Mouse (Mus musculus) R1 (cell line): ENCODE results near the gene Ispd.

Experiments used
- DNase-seq: peaks from one replicate; pipeline ENCODE4 v3.0.0-alpha.2; 2018; ENCODE audit warnings: low read depth, low spot score

The Ispd gene

DNA sequence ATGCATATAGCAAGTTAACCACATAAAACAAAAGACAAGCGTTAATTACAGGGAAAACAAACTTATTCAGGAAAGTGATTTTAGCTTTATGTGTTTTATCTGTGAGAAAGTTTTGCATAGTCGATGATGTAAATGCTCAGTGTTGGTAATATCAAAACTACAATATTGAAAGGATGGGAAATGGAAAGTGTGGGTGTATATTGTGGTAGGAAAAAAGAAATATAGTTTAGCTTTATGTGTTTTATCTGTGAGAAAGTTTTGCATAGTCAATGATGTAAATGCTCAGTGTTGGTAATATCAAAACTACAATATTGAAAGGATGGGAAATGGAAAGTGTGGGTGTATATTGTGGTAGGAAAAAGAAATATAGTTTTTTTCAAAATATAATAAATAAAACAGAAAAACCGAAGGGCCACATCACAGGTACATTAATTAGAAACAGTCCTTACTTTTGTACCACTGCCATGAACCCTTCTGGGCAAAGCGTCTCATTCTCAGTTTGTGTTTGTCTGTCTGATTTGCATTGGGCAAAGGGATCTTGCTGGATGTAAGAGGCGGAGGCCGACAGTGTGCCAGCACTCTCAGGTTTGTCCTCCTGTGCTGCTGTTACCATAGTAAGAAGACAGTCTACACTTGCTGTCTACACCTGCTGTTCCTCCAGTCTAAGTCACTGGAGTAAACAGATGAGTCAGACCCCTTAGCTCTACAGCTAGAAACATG is 87.2 kb downstream of the Ispd start:
- no peak for DNase-seq

DNA sequence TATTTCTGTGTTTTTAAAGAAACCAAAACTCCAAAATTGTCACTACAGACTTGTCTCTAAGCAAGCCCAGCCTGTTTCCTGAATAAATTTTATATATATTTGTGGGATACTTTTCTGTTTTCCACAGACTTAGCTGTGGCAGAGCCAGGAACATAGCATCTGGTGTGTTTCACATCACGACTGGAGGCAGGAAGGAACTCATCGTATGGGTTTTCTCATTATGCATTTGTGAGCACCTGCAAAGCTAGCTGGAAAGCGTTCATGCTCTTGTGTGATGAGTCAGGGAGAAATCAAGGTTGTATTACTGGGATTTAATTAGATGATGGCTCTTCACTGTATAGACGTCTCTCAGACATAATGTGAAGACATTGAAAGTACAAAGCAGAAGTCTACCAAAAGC is 90.2 kb downstream of the Ispd start:
- DNase-seq, result no peak

GRCm38 (mm10) chr12:36474171-36474570 is 92.9 kb downstream of the Ispd start:
- DNase-seq, result no peak

GRCm38 (mm10) chr12:36475269-36475668 is 94.0 kb downstream of the Ispd start:
- no peak for DNase-seq

GRCm38 (mm10) chr12:36476476-36476875 is 95.2 kb downstream of the Ispd start:
- peak; percentile 40 for DNase-seq

GRCm38 (mm10) chr12:36477501-36477900 is 96.3 kb downstream of the Ispd start:
- DNase-seq, result no peak

GRCm38 (mm10) chr12:36477926-36478325 is 96.7 kb downstream of the Ispd start:
- DNase-seq, result no peak

DNA sequence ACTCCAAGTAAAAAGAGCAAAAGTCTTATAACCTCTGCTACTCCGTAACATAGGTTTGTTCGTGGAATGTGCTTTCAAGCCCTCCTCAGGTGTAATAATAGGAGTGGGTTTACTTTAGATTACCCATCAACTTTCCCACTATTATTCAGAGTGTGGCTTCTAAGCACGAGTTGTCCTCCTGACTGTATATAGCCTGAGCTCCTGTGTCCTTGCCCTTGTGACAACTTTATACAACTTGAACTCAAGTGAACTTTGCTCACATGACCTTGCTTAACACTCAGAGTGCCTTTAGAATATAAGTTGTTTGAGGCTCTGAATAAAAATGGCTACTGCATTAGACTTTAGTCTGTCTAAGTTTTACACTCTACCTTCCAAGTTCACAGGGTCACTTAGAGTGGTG is 100.5 kb downstream of the Ispd start:
- DNase-seq, result peak; percentile 9

GRCm38 (mm10) chr12:36483346-36483745 is 102.1 kb downstream of the Ispd start:
- DNase-seq, result no peak

- DNase-seq, result no peak
These were observed 116.3 kb downstream of the Ispd start for GRCm38 (mm10) chr12:36497565-36497964.

DNA sequence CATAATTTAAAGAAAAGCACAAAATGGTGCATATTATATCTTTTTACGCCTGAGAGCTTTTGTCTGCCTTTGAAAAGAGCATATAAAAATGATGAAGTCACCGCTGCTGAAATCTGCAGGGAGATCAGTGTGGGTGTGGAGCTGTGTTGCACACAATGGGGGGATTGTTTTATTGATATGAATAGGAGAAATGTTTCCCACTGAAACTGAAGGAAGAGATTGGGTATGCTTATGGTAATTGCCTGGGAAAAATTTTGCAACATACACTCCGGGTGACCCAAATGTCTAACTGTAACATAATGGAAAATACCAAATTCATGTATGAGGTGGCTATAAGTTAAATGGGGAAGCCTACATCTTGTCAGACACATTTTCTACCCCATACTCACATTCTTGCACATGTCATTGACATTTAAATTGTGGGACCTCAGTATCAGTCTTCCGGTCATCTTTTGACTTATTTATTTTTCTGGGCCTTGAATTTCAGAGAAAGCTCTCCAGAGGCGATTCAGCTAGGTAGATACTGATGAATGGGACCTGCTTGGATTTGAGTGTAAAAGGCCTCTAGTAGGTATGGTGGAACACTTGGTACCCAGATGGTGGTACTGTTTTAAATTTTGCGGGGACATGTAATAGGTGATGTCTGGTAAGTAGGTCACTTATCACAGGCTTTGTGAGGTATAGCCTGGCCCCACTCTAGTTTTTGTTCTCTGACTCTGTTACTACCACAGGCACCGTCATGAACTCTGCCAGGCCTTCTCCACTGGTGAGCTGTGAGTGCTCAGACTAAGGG is 126.1 kb downstream of the Ispd start:
- DNase-seq, result no peak

GRCm38 (mm10) chr12:36509954-36510642 is 128.8 kb downstream of the Ispd start:
- no peak for DNase-seq

- no peak for DNase-seq
These were observed 140.5 kb downstream of the Ispd start for GRCm38 (mm10) chr12:36521774-36522173.

- DNase-seq, result no peak
These were observed 142.3 kb downstream of the Ispd start for GRCm38 (mm10) chr12:36523515-36523914.

- no peak for DNase-seq
These were observed 149.7 kb downstream of the Ispd start for GRCm38 (mm10) chr12:36530920-36531319.

GRCm38 (mm10) chr12:36531421-36532072 is 150.3 kb downstream of the Ispd start:
- no peak for DNase-seq

- no peak for DNase-seq
These were observed 151.3 kb downstream of the Ispd start for GRCm38 (mm10) chr12:36532525-36532924.

GRCm38 (mm10) chr12:36533160-36533900 is 152.1 kb downstream of the Ispd start:
- DNase-seq, result no peak

DNA sequence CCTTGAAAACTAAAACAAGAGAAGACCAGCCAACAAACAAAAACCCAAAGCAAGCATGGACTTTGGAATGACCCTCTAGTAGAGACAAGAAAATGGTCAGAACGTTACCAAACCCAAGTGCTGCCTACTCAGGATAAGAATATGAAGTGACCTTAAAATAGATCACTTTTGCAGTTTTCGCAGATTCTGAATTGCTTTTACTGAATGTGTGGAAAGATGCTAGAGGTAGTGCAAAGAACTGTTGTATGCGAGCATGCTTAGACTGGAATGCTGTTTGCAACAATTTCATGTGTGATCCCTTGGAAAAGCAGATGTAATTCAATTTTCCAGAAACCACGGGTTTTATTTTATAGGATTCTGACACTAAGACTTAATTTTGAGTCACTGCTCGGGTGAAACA is 153.3 kb downstream of the Ispd start:
- no peak for DNase-seq

DNA sequence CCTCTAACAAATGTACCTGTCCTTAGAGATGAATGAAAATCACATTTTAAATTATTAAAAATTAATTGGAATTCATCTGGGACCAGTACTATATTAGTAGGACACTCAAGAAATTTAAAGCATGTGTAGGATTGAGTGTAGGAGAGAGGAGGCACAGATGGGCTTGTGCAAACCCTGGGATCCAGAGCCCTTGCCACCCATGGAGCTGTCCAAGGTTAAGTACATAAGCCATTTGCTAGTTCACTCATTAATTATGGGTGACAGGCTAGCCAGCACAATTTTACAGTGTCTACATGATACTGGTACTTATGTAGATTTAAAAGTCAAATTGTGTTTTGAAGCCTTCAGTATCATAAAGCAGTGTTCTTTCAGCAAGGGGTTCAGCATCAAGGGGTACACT is 164.1 kb downstream of the Ispd start:
- DNase-seq, result no peak

DNA sequence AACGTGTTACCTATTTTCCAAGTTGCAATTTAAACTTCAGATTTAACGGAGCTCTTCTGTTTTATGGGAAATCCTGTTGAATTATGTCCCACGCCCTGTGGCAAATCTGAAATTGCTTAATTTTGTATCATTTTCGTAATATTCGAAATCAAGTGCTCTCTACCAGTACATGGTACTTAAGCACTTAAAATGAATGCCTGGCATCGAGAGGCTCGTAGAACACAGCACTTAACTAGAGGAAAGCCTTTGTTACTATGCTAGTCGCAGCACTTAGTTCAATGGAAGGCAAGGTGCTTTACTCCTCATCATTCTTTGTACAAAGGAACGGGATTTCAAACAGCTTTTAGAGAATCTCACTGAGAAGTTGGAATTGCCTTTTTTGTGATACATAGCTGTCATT is 168.2 kb downstream of the Ispd start:
- no peak for DNase-seq
